Mouse (Mus musculus): Measurements from ENCODE around the gene Tsc1.
A peak's percentile ranks its signal among the peaks of the same experiment; 100 is the strongest.

Tsc1 gene

DNA sequence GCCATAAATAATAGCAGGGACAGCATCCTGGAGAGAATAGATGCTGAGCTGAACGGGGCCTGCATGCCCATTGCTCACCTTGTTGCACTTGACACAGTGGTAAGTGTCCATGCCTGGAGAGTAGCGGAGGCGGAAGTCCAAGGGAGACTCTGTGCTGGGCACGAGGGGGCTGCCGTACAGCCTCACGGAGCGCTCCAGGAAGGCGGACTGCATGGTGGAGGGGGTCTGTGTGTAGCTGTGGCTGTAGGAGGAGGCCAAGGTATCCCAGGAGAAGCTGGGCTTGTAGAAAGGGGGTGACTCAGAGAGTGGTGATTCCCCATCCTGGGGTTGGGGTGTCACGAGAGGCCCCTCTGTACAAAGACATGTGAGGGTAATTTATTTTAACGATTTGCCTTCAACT lies 27.4 kb upstream of the Tsc1 start:
- no peak for DNase-seq (ENCODE audit: low read depth, low spot score)

DNA sequence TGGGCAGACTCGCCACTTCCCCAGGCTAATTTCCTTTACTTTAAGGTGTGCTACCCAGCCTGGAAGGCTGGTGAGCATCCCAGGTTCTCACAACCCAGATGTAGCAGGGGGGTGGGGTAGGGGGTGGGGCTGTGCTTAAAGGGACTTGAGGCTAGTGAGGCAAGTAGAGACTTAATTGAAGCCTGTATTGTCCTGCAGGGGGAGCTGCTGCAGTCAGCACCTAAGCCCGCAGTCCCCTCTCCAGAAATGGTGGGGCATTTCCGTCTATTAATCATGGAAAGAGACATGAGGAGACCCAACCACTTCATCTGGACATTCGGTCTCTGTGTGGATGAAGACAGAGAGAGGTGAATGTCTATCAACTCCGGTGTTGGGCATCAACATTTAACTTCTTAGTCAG lies 24.7 kb upstream of the Tsc1 start:
- peak; percentile 48 for DNase-seq (ENCODE audit: low read depth, low spot score)

DNA sequence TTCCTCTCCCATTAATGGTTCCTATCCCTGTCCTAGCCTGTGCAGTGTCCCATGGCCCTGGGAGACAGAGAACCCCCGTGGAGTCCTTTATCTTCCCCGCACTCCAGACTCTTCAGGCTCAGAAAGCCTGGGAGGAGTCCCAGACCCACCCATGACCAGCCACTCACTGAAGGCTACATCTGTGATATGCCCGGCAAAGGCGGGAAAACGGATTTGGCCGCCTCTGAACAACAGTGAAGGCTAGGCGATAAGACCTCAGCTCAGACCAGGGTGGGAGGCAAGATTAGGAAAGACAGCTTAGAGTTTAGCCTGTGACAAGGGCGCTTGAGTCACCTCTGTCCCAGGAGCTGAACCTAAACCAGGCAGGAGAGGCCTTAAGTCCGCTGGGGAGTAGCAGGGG lies 24.2 kb upstream of the Tsc1 start:
- DNase-seq (ENCODE audit: low read depth, low spot score), result no peak

DNA sequence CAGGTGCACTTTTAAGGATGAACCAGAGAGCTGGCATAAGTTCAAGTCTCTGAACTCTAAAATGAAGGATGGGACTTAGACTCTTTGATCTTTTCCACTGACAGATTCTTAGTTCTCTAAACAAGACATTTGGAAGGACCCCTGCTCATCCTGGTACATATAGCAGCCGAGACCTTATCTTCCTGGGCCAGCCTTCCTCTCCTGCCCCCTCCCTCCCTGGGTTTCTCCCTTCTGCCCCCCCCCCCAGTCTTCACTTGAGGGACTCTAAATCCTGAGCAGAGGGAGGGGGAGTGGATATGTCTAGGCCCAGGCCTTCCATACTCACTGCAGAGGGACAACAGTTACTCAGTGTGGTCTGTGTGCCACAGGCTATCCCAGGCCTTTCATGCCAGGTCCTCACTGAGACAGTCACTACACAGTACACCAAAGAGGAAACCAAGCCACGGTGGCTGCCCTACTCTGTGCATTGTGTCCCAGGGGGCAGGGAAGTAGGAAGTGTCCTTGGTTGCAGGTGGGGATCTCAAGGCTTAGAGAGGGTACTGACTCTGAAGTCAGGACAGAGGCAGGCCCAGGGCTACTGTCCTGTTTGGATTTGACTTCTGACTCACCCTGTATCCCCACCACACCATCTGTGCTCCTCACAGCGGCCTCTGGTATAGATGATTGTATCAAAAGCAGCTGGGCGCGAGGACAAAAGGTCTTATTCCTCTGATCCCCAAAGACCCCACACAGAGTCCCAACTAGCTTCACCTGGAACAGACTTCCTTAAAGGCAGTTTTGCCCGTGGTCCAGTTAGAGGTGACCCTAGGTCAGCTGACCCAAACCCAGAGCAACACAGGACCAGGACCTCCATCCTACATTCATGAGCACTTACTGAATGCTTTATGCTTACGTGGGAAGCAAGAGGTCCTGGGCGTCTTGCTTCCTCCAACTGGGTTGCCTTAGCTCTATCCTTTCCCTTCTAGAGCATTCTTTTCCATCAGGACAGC lies 23.2 kb upstream of the Tsc1 start:
- no peak for DNase-seq (ENCODE audit: low read depth, low spot score)

DNA sequence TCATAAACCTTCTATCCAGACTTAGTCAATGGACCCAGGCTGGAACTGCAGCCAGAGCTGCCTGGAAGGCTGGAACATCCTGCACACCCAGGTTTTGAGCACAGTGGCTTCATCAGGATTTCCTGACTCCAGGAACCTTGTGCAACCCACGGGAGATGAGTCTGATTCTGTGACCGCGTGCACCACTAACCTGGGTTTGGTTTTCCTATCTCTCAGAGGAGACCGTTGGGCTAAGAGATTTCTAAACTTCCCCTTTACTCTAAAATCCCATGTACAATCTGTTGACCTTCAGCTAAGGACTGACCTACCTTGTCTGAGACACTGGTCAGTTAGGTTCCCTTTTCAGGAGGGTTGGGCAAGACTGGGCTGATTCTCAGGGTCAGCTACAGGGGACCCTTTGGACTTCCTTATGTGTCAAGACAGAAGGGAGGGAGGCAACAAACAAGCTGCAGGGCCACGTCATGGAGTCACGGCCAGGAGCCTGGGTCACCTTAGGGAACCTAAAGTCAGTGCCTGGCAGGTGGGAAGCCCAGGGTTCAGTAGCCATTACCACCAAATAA lies 22.2 kb upstream of the Tsc1 start:
- DNase-seq (ENCODE audit: low read depth, low spot score), result no peak

DNA sequence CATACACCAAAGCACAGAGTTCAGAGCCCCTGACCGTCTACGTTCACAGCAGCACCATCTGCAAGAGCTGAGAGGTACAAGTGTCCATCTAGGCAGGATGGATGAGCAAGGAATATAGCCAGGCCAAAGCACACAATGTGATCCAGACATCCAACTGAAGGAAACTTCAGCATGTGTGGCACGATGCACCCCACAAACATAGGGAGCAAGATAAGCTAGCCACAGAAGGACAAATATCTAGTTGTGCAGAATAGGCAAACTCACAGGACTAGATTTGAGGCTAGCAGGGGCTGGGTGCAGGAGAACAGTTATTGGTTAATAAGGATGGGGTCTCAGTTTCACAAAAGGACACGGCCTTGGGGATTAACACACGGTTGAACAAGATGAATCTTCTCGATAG lies 21.7 kb upstream of the Tsc1 start:
- no peak for DNase-seq (ENCODE audit: low read depth, low spot score)

DNA sequence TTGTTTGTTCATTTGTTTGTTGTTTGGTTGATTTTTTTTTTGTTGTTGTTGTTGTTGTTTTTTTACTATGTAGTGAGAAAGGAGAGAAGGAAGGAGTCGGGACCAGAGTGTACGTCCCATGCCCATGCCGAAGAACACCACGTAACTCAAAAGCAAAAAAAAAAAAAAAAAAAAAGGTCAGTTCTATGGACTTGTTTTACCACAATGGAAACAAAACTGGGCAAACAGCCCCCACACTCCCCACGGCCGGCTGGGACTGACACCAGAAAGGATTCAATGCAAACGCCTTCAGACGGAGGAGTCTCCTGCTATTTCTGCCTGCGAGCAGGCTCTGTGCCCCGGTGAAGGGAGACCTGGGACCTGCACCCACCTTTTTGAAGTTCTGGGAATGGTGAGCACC lies 20.5 kb upstream of the Tsc1 start:
- no peak for DNase-seq (ENCODE audit: low read depth, low spot score)

DNA sequence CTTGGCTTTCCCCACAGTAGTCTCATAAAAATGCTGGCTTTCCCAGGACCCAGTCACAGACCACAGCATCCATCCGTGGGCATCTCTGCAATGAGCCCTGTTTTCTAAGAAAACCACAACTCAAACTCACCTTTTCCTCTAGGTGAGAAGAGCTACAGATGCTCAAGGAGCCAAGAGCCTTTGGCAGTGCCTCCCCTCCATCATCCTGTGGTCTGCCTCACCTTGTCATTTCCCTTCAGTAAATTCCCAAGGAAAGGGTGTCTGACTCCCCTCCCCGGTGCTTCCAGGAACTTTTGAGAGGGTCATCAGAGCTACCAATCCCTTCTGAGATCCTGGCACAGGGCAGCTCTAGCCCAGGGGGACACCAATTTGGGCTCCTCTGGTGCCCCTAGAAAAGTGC lies 19.9 kb upstream of the Tsc1 start:
- DNase-seq (ENCODE audit: low read depth, low spot score), result no peak

DNA sequence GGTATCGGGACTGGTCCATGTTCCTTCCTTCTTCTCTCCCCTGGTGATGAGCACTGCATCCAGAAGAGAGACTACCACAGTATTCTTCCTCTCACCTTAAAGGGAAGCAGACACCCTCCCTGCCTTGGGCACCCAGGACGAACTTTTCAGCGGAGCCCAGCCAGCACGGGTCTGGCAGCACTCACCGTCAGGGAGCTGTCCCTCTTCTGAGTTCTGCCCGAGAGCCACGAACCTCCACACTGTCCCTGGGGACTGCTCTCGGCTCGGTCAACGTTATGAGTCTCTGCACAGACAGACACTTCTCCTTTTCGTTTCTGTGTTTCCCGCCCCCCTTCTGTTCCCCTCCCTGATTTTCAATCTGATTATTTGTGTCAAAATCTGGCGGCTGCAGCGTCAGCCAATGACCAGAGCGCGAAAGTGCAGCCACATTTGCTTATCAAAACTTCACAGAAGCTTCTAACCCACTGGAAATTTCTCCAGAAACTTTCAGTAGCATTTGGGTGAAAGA lies 19.3 kb upstream of the Tsc1 start, which contains the start of gene Gfi1b:
Gfi1b (minus strand) TSS at position 319 of the 508 bp plus-strand sequence.
- no peak for DNase-seq (ENCODE audit: low read depth, low spot score)

DNA sequence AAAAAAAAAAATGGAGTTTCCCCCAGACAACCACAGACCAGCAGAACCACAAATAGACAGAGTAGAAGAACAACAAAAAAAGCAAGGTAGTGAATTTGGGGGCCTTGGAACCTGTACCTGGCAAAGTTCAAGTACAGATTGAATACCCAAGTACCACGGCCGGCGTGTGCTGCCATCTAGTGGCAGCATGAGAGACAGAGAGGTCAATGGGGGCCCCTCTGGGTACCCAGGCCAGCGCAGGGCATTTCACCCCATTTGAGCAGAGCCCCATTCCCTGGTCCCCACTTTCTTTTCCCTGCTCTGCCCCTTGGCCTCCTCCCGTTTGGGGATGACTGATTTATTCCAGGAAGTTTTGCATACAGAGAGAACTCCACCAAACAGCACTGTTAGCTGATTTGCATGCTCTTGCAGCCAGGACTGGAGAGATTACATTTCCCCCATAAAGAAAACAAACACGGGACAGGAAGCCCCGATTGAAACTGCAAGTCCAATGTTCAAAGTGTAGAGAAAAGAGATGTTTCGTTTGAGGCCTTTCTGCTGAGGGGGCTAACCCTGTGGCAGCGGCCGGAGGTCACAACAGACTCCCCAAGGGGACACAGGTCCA lies 18.4 kb upstream of the Tsc1 start:
- DNase-seq (ENCODE audit: low read depth, low spot score), result peak; percentile 74

DNA sequence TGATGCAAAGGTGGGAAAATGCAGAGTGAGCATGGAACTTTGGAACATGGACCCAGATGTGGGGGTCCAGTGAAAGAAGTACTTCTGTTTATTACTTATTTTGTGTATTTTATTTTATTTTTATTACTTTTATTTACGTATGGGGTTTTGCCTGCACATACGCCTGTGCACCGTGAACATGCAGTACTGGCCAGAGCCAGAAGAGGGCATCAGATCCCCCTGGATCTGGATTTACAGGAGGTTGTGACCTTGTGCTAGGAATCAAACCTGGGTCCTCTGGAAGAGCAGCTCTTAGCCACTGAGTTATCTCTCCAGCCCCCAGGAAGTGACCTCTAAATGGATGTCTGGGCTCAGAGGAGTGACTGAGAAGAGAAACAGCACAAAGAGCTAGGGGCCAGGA lies 16.2 kb upstream of the Tsc1 start:
- DNase-seq (ENCODE audit: low read depth, low spot score), result peak; percentile 24

DNA sequence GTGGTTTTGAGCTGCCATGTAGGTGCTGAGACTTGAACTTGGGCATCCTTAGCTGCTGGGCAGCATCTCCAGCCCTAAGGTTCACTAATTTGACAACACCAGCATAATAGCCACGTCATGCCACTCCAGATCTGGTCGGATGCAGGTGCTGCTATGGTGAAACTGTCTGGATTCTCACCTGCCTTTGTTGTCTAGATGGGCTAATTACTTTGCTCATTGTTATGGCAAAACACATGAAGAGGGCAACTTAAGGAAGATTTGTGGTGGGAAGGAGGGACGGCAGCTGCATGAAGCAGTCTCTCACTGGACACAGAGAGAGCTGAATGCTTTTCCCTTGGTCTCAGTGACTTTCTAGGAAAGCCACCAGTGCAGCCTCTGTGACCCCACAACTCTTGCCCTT lies 15.0 kb upstream of the Tsc1 start:
- no peak for DNase-seq (ENCODE audit: low read depth, low spot score)

DNA sequence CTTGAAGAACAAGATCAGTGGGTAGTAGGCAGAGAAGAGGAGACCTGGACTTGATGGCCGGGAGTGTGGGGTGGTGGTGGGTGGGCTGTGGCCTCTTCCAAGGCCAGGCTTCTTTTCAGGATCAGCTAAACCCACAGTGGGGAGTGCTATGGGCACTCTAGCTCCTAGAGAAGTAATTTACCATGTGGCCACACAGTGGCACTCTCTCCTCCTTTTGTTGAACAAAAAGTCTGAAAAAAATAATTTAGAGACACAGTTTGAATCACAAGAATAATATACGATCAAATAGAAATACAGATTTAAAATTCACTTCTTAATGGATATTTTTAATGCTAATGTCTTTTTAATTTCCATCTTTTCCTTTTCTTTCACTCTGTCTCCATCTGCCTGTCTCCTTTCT lies 13.0 kb upstream of the Tsc1 start:
- no peak for DNase-seq (ENCODE audit: low read depth, low spot score)

DNA sequence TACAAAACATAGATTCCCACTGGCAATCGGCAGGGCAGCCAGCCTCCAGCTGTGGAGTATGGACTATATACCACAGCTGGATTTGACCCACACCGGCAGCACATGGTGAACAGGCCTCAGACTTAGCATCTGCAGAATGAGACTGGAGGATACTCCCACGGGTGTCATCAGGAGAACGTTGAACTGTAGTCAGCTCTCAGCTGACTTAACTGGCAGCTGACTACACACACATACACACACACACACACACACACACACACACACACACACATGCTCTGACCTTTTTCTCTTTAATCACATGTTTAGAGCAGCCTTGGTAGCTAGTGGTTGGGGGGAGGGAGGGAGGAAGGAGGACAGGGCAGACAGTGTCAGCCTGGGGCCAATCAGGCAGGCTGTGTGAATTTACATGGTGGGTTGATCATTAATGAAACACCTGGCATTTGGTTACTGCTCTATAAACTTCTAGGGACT lies 11.1 kb upstream of the Tsc1 start:
- DNase-seq (ENCODE audit: low read depth, low spot score), result no peak

DNA sequence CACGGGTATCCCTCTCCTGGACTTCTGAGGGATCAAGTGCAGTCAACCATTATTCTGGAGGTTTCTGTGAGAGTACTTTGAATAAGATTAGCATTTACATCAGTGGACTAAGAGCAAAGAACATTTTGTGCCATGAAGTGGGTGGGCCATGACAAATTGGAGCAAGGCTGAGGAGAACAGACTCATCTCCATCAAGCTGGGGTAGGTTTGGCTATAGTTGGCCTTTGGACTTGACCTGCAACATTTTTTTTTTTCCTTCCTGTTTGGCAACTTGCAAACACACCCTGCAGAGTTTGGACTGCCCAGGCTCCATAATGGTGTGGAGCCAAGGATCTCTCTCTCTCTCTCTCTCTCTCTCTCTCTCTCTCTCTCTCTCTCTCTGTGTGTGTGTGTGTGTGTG lies 8.4 kb upstream of the Tsc1 start:
- no peak for DNase-seq (ENCODE audit: low read depth, low spot score)

DNA sequence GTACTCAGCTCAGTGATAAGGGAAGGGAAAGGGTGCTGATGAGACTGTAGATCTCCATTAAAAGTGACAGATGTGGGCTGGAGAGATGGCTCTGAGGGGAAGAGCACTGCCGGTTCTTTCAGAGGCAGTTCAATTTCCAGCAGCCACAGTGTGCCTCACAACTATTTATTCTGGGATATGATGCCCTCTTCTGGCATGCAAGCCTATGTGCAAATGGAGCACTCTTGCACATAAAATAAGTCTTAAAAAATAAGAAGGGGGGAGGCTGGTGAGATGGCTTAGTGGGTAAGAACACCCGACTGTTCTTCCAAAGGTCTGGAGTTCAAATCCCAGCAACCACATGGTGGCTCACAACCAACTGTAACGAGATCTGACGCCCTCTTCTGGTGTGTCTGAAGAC lies 7.9 kb upstream of the Tsc1 start:
- DNase-seq (ENCODE audit: low read depth, low spot score), result no peak

DNA sequence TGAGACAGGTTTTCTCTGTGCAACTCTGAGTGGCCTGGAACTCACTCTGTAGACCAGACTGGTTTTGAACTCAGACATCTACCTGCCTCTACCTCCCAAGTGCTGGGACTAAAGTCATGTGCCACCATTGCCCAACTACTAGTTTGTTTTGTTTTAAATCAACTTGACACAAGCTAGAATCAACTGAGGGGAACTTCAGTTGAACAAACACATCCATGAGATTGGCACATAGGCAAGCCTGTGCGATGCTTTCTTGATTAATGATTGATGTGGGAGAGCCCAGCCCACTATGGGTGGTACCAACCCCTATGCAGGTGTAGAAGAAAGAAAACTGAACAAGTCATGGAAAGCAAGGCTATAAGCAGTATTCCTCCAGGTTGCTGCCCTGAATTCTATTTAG lies 5.8 kb upstream of the Tsc1 start:
- no peak for DNase-seq (ENCODE audit: low read depth, low spot score)

DNA sequence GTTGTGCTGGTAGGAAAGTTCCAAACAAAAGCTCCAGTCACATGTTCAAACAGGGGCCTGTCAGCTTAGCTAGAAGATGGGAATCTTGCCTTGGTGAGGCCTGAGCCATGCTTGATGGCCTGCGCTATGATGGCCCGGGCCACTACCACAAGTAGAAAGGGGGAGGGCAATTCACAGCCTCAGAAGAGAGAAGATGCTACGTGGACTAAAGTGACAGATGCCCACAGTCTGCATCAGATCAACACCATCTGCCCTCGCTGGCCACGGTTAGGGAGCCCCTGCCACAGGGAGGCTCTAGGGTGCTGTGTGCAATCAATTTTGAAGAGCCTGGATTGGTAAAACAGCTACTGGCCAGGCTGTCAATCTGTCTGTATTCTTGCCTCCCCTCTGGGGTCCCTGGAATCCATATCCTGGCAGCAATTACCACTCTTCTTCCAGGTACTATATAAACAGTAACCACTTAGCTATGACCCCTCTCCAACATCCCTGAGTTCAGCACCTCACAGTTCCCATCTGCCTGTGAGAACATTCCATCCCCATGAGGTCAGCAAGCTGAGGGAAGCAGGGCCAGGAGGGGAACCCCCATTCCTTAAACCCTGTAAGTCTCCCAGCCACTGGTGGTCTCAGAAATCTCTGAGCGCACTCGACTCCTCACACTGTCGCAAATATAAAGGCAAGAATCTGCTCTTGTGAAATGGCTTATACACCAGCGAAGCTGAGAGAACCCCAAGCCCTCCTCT lies 3.8 kb upstream of the Tsc1 start:
- DNase-seq (ENCODE audit: low read depth, low spot score), result no peak

DNA sequence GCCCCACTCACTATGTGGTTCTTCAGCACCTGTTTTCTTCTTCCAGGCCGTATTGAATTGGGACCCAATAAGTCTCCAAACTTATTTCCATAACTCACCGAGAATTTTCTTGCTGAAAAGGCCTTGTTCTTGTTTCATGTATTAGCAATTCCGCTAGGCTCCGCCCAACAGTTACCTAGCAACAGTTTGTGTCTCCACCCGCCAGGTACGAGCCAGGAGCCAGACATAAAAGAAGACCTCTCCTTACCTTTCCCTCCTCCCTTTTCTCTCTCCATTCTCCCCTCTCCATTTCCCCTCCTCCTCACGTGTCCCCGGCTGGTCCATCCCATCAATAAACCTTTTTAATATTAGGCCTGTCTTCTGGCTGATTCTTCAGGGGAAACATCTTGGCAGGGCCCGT lies 2.7 kb upstream of the Tsc1 start:
- DNase-seq (ENCODE audit: low read depth, low spot score), result no peak

DNA sequence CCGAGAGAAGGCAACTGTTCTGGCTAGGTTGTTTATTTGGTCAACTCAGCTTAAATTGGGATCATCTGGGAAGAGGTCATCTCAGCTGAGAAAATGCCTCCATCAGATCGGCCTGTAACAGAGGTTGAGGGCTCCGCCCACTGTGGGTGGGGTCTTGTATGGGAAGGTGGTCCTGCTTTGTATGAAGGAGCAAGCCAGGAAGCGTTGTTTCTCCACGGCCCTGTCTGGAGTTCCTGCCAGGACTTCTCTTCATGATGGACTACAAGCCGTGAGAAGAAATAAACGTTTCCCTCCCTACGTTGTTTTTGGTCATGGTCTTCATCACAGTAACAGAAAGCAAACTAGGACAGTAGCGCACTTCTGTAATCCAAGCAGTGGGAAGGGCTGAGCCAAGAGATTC lies 2.1 kb upstream of the Tsc1 start:
- no peak for DNase-seq (ENCODE audit: low read depth, low spot score)

DNA sequence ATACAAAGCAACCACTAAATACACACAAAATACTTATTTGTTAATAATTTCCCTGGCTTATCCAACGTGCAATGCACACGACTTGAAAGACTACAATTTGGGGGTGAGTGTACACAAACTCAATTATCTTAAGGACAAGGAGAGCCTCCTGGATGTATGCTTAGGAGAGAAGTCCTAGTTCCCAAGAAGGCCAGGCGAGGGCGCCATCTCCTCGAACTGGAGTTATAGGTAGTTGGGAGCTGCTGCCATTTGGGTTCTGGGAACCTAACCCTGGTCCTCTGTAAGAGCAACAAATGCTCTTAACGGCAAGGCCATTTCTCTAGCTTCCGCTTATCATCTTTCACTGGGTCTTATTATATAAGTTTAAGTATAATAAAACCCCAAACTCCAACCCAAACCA lies 1.2 kb upstream of the Tsc1 start:
- peak; percentile 73 for DNase-seq (ENCODE audit: low read depth, low spot score)

DNA sequence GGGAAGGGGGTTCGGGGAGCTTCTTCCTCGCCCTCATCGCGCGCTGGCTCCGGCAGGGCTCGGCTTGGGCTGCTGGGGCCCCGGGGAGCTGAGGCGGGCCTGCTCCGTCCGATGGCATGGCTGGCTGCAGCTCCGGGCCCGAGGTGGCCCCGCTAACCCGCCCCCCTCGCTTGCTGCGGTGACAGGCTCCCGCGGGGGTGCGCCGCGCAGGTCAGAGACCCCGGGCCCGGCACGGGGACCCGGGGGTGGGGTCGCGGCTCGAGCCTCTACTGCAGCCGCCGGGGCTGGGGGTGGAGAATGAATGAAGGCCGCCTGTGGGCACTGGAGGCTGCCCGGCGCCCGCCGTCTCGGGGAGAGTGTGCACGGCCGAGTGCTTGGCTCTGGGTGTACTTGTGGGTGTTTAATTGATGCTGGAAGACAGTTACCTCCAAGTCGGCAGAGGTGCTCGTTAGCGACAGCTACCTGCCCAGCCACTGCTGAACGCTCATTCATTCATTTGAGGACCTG lies 460 bp downstream of the Tsc1 start:
- DNase-seq (ENCODE audit: low read depth, low spot score), result no peak
